Mouse (Mus musculus): ENCODE measurements around the gene Slc16a6. TPM values are rescaled to one million over a fixed set of nuclear protein-coding genes. Genes with fewer than 3 reads are reported as not detected.

Slc16a6 gene
- polyA plus RNA-seq, 1 experiment from 2014 or later, result 4.4 TPM

GRCm38 (mm10) chr11:109470170-109470569, 3.2 kb downstream of the Slc16a6 start:
- H3K9me3 ChIP-seq (replicated peaks; ENCODE audit: control insufficient read depth, low read length), result no peaks in the 10 kb centered on the region
- DNase-seq (ENCODE audit: low spot score) (no peak), ATAC-seq (no peak)
- 68% methylated on average over 9 of the region's 9 CpGs for WGBS
- H3K9ac ChIP-seq (ENCODE audit: low read length), result no peak overlapping the region
- peaks cover 4% of the 10 kb centered on the region; the same call in 1 of the 2 replicates for H3K4me1 ChIP-seq (ENCODE audit: control insufficient read depth, insufficient read depth, low read length)
- no peaks in the 10 kb centered on the region; the same call in 1 of the 2 replicates for H3K36me3 ChIP-seq (ENCODE audit: control insufficient read depth, insufficient read depth, low read length)
- no peak overlapping the region for H3K4me2 ChIP-seq (ENCODE audit: low read length)
- no peaks in the 10 kb centered on the region for H3K27me3 ChIP-seq (replicated peaks; ENCODE audit: control insufficient read depth, insufficient read depth, low read length)
- no peak overlapping the region for H3K4me3 ChIP-seq (ENCODE audit: low read depth, low read length)
- H3K27ac ChIP-seq (ENCODE audit: low read depth, low read length), result no peak overlapping the region

- H3K27ac ChIP-seq (ENCODE audit: low read depth, low read length), result no peak overlapping the region
- H3K4me2 ChIP-seq (ENCODE audit: low read length), result no peak overlapping the region
- ATAC-seq (no peak), DNase-seq (ENCODE audit: low spot score) (no peak)
- no peak overlapping the region for H3K4me3 ChIP-seq (ENCODE audit: low read depth, low read length)
- no peaks in the 10 kb centered on the region; the same call in 1 of the 2 replicates for H3K4me1 ChIP-seq (ENCODE audit: control insufficient read depth, insufficient read depth, low read length)
- no peaks in the 10 kb centered on the region; the same call in 1 of the 2 replicates for H3K36me3 ChIP-seq (ENCODE audit: control insufficient read depth, insufficient read depth, low read length)
- H3K9me3 ChIP-seq (replicated peaks; ENCODE audit: control insufficient read depth, low read length), result no peaks in the 10 kb centered on the region
- H3K9ac ChIP-seq (ENCODE audit: low read length), result no peak overlapping the region
- WGBS, result 93% methylated on average over 5 of the region's 5 CpGs
- no peaks in the 10 kb centered on the region for H3K27me3 ChIP-seq (replicated peaks; ENCODE audit: control insufficient read depth, insufficient read depth, low read length)
Observed at GRCm38 (mm10) chr11:109468133-109468532, 5.3 kb downstream of the Slc16a6 start.

GRCm38 (mm10) chr11:109466987-109467386, 6.4 kb downstream of the Slc16a6 start:
- Histone ChIP-seq H3K9ac (ENCODE audit: low read length) (no peak overlapping the region), H3K9me3 (replicated peaks; ENCODE audit: control insufficient read depth, low read length) (no peaks in the 10 kb centered on the region), H3K36me3 (ENCODE audit: control insufficient read depth, insufficient read depth, low read length) (no peaks in the 10 kb centered on the region; the same call in 1 of the 2 replicates), H3K4me2 (ENCODE audit: low read length) (no peak overlapping the region), H3K27ac (ENCODE audit: low read depth, low read length) (no peak overlapping the region), H3K4me1 (ENCODE audit: control insufficient read depth, insufficient read depth, low read length) (no peaks in the 10 kb centered on the region; the same call in 1 of the 2 replicates), H3K4me3 (ENCODE audit: low read depth, low read length) (no peak overlapping the region), H3K27me3 (replicated peaks; ENCODE audit: control insufficient read depth, insufficient read depth, low read length) (no peaks in the 10 kb centered on the region)
- no peak for DNase-seq (ENCODE audit: low spot score)
- 93% methylated on average over 8 of the region's 8 CpGs for WGBS
- ATAC-seq, result no peak

- DNase-seq (ENCODE audit: low spot score) (no peak), ATAC-seq (no peak)
- no peak overlapping the region for H3K4me3 ChIP-seq (ENCODE audit: low read depth, low read length)
- no peaks in the 10 kb centered on the region for H3K9me3 ChIP-seq (replicated peaks; ENCODE audit: control insufficient read depth, low read length)
- 90% methylated on average over 4 of the region's 4 CpGs for WGBS
- no peaks in the 10 kb centered on the region for H3K27me3 ChIP-seq (replicated peaks; ENCODE audit: control insufficient read depth, insufficient read depth, low read length)
- no peak overlapping the region for H3K4me2 ChIP-seq (ENCODE audit: low read length)
- no peak overlapping the region for H3K9ac ChIP-seq (ENCODE audit: low read length)
- H3K27ac ChIP-seq (ENCODE audit: low read depth, low read length), result no peak overlapping the region
- no peaks in the 10 kb centered on the region for H3K4me1 ChIP-seq (ENCODE audit: control insufficient read depth, insufficient read depth, low read length)
- no peaks in the 10 kb centered on the region; the same call in 1 of the 2 replicates for H3K36me3 ChIP-seq (ENCODE audit: control insufficient read depth, insufficient read depth, low read length)
Observed at GRCm38 (mm10) chr11:109465068-109465467, 8.3 kb downstream of the Slc16a6 start.

- WGBS, result 83% methylated on average over 5 of the region's 5 CpGs
- Histone ChIP-seq H3K27me3 (replicated peaks; ENCODE audit: control insufficient read depth, insufficient read depth, low read length) (no peaks in the 10 kb centered on the region), H3K9ac (ENCODE audit: low read length) (no peak overlapping the region), H3K27ac (ENCODE audit: low read depth, low read length) (no peak overlapping the region), H3K4me1 (ENCODE audit: control insufficient read depth, insufficient read depth, low read length) (no peaks in the 10 kb centered on the region), H3K9me3 (replicated peaks; ENCODE audit: control insufficient read depth, low read length) (no peaks in the 10 kb centered on the region), H3K4me3 (ENCODE audit: low read depth, low read length) (no peak overlapping the region), H3K36me3 (ENCODE audit: control insufficient read depth, insufficient read depth, low read length) (no peaks in the 10 kb centered on the region), H3K4me2 (ENCODE audit: low read length) (no peak overlapping the region)
- ATAC-seq (no peak), DNase-seq (ENCODE audit: low spot score) (no peak)
Observed at GRCm38 (mm10) chr11:109460586-109460985, 12.8 kb downstream of the Slc16a6 start.

- WGBS, result 94% methylated on average over 11 of the region's 11 CpGs
- H3K4me3 ChIP-seq (ENCODE audit: low read depth, low read length), result no peak overlapping the region
- no peak overlapping the region for H3K9ac ChIP-seq (ENCODE audit: low read length)
- no peaks in the 10 kb centered on the region for H3K27me3 ChIP-seq (replicated peaks; ENCODE audit: control insufficient read depth, insufficient read depth, low read length)
- ATAC-seq (no peak), DNase-seq (ENCODE audit: low spot score) (no peak)
- no peaks in the 10 kb centered on the region for H3K4me1 ChIP-seq (ENCODE audit: control insufficient read depth, insufficient read depth, low read length)
- H3K4me2 ChIP-seq (ENCODE audit: low read length), result no peak overlapping the region
- no peak overlapping the region for H3K27ac ChIP-seq (ENCODE audit: low read depth, low read length)
- no peaks in the 10 kb centered on the region for H3K9me3 ChIP-seq (replicated peaks; ENCODE audit: control insufficient read depth, low read length)
- 0 out of 2 replicates have a peak, but pooled peaks cover 5% of the 10 kb centered on the region for H3K36me3 ChIP-seq (ENCODE audit: control insufficient read depth, insufficient read depth, low read length)
Observed at GRCm38 (mm10) chr11:109458165-109458564, 15.2 kb downstream of the Slc16a6 start.

GRCm38 (mm10) chr11:109456261-109456660, 17.1 kb downstream of the Slc16a6 start:
- Histone ChIP-seq H3K27ac (ENCODE audit: low read depth, low read length) (no peak overlapping the region), H3K27me3 (replicated peaks; ENCODE audit: control insufficient read depth, insufficient read depth, low read length) (no peaks in the 10 kb centered on the region), H3K9ac (ENCODE audit: low read length) (no peak overlapping the region), H3K36me3 (ENCODE audit: control insufficient read depth, insufficient read depth, low read length) (0 out of 2 replicates have a peak, but pooled peaks cover 7% of the 10 kb centered on the region), H3K4me2 (ENCODE audit: low read length) (no peak overlapping the region), H3K4me3 (ENCODE audit: low read depth, low read length) (no peak overlapping the region), H3K9me3 (replicated peaks; ENCODE audit: control insufficient read depth, low read length) (no peaks in the 10 kb centered on the region), H3K4me1 (ENCODE audit: control insufficient read depth, insufficient read depth, low read length) (no peaks in the 10 kb centered on the region)
- 87% methylated on average over 5 of the region's 5 CpGs for WGBS
- ATAC-seq (no peak), DNase-seq (ENCODE audit: low spot score) (no peak)

- no peaks in the 10 kb centered on the region for H3K4me1 ChIP-seq (ENCODE audit: control insufficient read depth, insufficient read depth, low read length)
Observed at GRCm38 (mm10) chr11:109451169-109451568, 22.2 kb downstream of the Slc16a6 start.

GRCm38 (mm10) chr11:109445438-109446035, 27.9 kb downstream of the Slc16a6 start:
- WGBS, result 44% methylated on average over 13 of the region's 13 CpGs
- Histone ChIP-seq H3K4me3 (ENCODE audit: low read depth, low read length) (no peak overlapping the region), H3K4me1 (ENCODE audit: control insufficient read depth, insufficient read depth, low read length) (no peaks in the 10 kb centered on the region), H3K36me3 (ENCODE audit: control insufficient read depth, insufficient read depth, low read length) (no peaks in the 10 kb centered on the region), H3K9ac (ENCODE audit: low read length) (no peak overlapping the region), H3K27me3 (replicated peaks; ENCODE audit: control insufficient read depth, insufficient read depth, low read length) (no peaks in the 10 kb centered on the region), H3K27ac (ENCODE audit: low read depth, low read length) (no peak overlapping the region), H3K9me3 (replicated peaks; ENCODE audit: control insufficient read depth, low read length) (no peaks in the 10 kb centered on the region), H3K4me2 (ENCODE audit: low read length) (no peak overlapping the region)
- DNase-seq (ENCODE audit: low spot score), result peak; percentile 75
- ATAC-seq, result peak; percentile 69; the same call in 1 of the 2 replicates

More at GRCm38 (mm10) chr11:109451169-109451568, 22.2 kb downstream of the Slc16a6 start:
- Histone ChIP-seq H3K9ac (ENCODE audit: low read length) (no peak overlapping the region), H3K27ac (ENCODE audit: low read depth, low read length) (no peak overlapping the region), H3K4me3 (ENCODE audit: low read depth, low read length) (no peak overlapping the region), H3K27me3 (replicated peaks; ENCODE audit: control insufficient read depth, insufficient read depth, low read length) (no peaks in the 10 kb centered on the region), H3K9me3 (replicated peaks; ENCODE audit: control insufficient read depth, low read length) (no peaks in the 10 kb centered on the region), H3K4me2 (ENCODE audit: low read length) (no peak overlapping the region), H3K36me3 (ENCODE audit: control insufficient read depth, insufficient read depth, low read length) (0 out of 2 replicates have a peak, but pooled peaks cover 7% of the 10 kb centered on the region)
- DNase-seq (ENCODE audit: low spot score) (no peak), ATAC-seq (no peak)
- WGBS, result 80% methylated on average over 11 of the region's 11 CpGs
